Mouse (Mus musculus): Measurements from ENCODE around the gene Hpcal1. TPM values are rescaled to one million over a fixed set of nuclear protein-coding genes. Genes with fewer than 3 reads are reported as not detected.

The Hpcal1 gene
- total RNA-seq, 2 experiments from 2014 or later, result 23.2 to 25.2 TPM

DNA sequence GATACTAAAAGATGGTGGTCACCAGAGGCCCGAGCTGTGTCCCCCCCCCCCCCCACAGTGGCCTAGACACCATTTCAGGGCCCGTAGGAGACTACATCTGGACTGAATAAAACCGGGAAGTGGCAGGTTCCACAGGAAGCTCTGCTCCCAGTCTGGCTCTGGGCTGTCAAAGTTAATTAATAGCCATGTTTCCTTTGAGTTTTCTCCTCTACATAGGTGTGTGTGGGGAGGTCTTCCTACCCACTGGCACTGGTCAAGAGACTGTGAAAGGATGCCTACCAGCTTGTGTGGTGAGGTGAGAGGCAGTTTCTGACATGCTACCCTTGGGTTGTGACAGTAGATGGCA is 20.1 kb downstream of the Hpcal1 start:
- no peak for DNase-seq (ENCODE audit: low spot score in 2 of 2)

DNA sequence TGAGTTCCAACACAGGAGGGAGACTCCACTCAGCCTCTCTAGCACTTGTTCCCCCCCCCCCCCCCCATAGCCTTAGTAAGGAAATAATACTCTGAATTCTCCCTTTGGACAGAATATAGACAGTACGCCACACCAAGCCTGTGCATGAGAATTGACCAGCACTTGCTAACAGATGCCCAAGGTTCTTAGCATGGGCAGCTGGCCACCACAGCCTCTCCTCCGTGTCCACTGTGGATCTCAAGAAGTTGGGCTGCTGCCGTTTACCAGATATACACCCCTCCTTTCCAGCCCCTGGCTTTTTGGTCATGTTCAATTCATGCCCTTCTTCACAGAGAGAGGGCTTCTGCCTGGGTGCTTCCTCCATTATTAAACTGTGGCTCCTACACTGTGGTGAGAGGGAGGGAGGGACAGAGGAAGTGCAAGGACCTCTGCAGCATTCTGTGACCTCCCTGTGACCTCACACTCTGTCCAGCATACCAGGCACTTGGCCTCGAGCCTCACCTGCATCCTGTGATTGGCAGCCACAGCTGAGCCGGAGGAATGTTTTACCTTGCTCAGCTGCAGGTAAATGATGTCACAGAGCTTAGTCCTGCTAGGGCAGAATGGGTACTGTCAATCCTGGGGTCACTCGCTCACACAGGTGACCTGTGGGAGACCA is 21.2 kb downstream of the Hpcal1 start:
- DNase-seq (ENCODE audit: low spot score in 2 of 2), result no peak

DNA sequence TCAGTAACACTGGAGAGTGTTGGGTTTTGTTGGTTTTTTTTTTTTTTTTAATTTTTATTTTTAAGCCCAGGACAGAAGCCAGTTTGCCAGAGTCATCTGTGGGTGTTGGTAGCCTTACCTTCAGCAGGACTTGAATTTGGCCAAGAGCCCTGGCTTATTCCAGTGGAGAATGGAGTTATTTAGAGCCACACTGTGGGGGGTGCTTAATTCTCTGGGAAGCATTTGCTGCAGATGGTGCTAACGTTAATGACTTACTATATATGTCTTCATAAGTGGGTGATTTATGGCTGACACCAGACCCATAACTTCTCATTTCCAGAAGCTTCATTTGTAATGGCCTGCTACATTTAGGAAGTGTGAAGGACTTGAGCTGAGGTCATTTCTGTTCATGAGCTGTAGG is 21.9 kb downstream of the Hpcal1 start:
- DNase-seq (ENCODE audit: low spot score in 2 of 2), result no peak

DNA sequence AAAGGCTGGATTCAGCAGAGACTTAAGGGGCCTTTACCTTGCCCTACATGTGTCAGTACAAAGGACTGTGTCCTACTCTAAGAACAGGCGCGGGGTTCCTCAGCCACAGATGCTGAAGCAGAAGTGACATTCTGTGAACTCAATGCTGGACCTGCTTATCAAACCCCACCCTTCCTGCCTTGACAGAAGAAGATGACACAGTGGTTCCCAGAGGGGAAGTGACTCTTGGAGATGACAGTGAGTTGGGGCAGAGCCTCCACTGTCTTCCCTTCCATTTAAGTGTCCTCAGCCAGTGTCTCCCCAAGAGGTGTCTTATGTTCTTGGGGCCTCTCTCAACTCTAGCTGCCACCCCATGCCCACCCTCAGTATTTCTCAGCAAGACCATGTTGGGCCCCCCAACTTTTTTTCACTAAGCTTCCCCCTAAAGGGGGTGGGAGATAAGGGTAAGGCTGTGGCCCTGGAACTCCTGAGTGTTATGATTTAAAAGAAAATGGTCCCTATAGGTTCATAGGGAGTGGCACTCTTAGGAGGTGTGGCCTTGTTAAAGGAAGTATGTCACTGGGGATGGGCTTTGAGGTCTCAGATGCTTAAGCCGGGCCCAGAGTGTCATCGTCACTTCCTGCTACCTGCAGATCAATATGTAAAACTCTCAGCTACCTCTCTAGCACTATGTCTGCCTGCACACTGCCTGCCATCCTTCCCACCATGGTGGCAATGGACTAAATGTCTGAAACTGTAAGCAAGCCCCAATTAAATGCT is 25.2 kb downstream of the Hpcal1 start:
- DNase-seq (ENCODE audit: low spot score in 2 of 2), result no peak

DNA sequence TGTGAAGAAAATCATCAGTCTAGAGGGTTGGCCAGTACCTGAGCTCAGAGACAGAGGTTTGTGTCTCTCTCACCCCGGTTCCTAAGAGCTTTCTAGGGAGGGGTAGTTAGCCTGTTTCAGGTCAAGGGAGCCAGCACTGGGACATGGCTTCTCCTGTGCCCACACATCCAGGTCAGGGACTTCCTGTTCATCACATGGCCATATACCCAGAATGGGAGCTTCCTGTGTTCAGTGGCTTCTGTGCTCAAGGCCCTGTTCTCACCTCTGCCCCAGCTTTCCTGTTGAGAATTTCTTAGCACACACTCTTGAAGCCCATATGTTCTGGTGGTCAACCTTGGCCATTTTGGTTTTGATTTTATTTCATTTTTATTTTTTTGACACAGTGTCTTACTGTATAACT is 26.6 kb downstream of the Hpcal1 start:
- DNase-seq (ENCODE audit: low spot score in 2 of 2), result no peak

DNA sequence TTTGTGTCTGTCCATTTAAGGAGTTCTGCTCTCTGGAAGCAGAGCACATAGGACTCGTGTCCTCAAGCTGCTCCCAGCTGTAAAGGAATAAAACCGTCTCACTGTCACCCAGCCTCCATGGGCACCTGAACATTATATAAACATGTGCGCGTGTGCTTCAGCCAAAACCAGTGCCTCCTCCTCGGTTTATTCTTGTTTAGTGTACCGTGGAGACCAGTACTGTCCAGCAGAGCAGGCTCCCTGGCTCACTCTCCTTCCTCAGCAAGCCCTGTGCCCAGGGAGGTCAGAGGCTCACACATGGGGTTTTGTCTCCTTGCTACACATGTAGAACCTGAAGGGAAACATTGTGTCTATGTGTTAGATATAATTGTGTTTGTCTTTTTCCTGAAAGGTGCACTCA is 27.5 kb downstream of the Hpcal1 start:
- no peak for DNase-seq (ENCODE audit: low spot score in 2 of 2)

DNA sequence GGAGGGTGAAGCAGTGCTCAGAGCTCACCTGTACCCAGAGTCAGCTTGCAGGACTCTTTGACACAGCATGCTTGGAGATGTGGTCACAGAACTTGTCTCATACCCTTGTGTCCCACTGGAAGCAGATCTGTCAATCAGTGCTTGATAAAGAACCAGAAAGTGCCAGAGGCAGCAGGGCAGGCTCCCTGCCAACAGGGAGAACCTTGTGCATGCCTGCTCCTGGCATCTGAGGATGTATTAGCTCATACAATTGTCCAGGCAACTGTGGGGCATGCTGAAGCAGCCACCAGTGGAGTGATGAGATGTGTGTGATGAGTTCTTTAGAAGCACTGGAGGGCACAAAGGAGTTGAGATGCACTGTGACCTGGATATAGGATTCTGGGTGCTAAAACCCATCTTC is 30.4 kb downstream of the Hpcal1 start:
- no peak for DNase-seq (ENCODE audit: low spot score in 2 of 2)

DNA sequence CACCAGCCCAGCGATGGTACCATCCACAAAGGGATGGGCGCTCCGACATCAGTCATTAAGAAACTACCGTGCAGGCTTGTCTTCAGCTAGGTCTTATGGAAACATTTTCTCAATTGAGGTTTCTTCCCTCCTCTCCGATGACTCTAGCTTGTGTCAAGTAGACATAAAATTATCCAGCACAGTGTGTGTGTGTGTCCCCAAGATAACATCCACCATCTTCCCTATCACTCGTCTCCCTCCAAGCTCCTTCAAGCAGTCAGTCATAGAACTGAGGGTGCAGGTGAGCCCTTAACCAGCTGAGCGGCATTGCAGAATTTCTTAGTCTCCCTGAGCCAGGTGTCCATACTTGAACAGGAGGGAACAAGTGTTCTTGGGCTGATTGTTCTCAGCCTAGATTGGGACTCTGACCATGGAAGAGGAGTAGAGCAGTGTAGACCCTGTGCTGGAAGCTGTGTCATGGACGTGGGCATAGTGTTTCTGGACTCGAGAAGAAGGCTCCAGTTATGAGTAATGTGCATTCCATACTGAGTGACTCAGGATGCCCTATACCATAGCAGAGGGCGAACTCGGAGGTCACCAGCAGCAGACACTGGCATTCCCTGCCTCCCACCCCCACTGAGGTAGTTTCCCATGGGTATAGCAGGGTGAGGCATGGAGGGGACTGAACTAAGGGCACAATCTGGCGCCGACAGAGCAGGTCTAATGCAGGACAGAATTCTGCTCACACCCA is 32.0 kb downstream of the Hpcal1 start:
- no peak for DNase-seq (ENCODE audit: low spot score in 2 of 2)

DNA sequence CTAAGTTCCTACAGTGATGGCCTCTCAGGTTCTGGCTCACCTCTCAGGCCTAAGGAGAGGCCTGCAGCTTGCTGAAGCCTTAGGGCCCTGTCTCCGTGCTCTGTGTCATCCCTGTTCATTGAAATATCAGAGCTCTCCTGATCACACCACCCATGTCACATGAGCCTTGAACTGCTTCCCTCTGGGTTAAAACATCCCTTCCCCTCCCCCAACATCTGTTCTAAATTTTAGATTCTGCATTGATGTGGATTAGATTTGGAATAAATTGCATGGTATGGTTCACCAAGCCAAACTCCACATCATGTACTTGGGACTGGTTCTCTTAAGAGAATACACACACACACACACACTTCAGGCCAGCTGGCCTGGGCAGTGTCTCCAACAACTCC is 32.5 kb downstream of the Hpcal1 start:
- no peak for DNase-seq (ENCODE audit: low spot score in 2 of 2)

DNA sequence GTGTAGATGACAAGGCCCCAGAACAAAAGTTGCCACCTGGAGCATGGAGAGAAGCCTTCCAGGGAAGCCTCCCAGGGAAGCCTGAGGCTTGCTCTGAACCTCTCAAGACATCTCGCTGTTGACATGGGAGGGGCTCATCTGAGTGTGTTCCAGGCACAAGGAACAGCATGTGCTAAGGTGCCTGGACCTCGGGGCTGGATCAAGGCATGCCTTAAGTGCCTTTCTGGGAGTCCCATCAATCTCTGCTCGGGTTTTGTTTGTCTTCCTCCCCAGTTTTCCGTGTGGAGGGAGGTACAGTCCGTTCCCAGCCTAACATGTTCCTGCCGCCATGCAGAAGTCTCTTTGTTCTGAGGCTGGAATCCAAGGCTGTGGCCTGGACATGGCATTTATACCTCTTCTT is 33.3 kb downstream of the Hpcal1 start:
- no peak for DNase-seq (ENCODE audit: low spot score in 2 of 2)

DNA sequence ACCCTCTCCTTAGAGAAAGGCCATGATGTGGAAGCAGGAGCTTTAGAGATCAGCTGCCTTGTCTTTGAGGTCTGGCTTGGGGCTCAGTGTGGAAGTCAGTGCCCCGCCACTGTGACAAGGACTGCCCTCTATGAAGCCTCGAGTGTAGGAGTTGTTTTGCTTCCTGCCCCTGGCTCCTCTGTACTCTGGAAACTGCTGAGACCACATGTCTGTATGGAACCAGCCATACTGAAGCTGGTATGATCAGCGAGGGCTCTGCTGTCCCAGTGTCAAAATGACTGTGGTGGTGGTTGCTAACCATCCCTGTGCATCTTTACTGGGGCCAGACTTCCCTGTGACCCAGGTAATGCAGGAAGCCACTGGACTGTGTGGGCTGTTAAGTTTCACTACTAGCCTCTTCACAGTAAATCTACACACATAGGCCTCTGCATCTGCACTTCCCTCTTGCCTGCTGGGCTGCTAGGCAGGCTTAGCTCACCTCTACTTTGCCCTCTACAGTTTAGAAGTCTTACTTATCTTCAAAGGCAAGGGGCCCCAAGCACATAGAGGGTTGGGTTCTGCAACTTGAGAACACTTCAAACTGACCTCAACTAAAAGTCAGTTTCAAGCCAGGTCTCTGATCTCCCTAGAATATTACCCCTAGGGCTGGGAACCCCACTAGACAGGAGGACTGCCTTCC is 33.9 kb downstream of the Hpcal1 start:
- DNase-seq (ENCODE audit: low spot score in 2 of 2), result no peak

DNA sequence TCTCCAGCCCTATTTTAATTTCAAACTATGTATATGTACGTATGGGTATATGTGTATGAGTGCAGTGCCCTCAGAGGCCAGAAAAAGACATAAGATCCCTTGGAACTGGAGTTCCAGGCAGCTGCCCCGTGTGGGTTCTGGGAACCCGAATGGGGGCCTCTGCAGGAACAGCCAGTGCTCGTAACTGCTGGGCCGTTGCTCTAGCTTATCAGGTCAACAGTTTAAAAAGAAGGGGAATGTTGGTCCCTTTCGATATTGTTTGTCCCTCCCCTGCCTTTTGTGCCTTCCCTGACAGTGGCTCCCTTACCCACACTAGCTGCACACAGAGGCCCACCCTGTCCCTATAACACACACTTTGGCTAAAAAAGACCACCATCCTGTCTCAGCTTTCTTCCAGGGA is 34.9 kb downstream of the Hpcal1 start:
- DNase-seq (ENCODE audit: low spot score in 2 of 2), result no peak

DNA sequence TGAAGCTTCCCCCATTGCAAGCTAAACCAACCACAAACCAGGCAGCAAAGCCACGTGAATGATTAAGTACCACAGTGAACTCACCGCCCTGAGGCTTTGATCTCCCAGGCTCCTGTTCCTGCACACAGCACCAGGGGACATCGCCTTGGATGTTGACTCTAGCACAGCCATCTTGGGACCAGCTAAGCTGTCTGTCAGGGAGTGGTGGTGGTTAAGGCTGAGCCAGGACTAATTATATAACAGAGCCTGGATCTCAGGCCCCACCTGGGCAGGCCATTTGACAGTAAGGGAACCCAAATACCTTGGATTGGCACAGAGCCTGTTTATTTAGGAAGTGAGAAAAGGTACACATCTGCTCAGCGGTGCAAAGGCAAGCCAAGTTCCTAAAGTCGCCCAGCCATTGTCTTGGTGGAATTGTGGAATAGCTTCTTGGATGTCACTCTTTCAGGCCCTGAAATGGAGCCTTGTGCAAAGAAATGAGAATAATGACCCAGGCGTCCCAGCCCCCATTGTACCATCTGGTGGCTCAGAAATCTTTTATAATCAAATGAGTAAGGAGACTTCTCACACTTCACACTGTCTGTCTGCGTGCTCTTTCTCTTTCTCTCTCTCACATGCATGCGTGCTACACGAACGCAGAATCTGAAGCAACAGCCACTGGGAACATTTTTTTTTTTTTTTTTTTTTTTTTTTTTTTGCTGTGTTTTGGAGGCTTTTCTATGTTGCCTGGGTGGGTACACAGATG is 36.1 kb downstream of the Hpcal1 start:
- DNase-seq (ENCODE audit: low spot score in 2 of 2), result no peak

DNA sequence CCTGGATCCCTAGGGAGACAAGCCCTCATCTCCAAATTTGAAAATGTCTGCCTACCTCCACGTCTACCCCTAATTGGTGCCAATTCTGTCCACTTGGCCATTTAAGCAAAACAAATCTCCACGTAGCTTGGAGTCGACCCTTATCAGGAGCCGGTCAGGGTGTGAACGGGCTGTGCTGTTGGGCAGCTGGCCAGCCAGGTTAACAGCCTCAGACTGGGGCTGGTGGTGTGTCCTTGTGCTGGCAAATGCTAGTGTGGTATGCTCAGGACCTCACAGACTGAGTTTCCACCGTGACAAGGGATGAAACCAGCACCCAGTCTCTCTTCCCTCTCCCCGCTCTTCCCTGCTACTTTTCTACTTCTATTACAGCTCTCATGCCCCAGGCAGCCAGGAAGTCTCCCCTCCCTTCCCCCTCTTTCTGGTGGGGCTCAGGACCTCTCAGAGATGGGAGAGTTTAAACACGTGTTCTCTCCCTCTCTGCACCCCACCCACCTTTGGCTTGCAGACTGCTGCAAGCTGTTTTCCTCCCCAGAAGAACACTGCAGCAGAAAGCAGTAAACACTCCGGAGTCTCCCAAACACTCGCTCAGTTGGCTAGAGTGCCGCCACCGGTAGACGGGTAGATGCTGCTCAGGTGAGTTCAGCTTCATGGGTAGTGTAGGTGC is 37.2 kb downstream of the Hpcal1 start:
- no peak for DNase-seq (ENCODE audit: low spot score in 2 of 2)

DNA sequence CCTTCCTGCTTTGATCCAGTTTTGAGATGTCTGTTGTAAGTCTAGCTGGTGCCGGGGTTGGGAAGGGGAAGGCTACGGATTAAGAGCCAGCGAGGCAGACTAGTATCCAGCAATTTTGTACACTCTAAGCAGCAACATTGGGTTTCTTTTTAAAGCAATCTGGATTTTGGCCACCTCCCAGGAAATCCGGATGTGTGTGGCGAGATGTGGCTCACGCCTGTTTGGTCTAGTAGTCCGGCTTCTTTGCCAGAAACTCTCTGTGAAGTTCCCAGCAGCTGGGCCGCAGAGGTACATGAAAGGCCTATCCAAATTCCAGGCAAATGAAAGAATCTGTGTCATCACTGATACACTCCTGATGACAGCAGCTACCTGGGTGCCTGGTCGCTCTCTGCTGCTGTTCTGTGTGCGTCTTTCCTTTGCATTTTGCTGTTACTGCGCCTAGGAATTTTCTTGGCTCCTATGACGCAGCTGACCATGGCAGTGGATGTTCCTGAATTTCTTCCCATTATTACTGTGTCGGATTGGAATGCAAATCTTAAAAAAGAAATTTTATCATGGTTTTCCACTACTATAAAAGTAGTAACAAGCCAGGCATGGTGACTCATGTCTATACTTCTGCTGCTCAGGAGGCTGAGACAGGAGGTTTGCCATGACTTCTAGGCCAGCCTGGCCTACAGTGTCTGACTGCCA is 38.7 kb downstream of the Hpcal1 start:
- DNase-seq (ENCODE audit: low spot score in 2 of 2), result no peak

DNA sequence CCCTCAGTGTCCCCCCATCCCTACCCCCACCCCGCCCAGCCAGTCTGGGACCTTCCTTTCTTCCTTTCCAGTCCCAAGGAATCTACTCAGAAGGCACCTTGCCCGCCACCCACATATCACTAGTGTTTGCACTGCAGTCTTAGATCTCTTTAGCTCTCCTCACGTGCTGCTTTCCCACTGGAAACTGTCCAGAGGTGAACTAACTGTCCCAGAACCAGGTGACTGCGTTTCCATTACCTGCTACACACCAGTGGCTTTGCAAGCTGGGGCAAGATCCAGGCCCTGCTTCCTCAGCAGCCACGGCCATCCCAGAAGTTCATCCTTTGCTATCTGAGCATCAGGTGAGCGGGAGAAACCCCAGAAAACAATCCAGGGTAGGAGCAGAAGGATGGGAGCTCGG is 41.4 kb downstream of the Hpcal1 start:
- DNase-seq (ENCODE audit: low spot score in 2 of 2), result no peak

DNA sequence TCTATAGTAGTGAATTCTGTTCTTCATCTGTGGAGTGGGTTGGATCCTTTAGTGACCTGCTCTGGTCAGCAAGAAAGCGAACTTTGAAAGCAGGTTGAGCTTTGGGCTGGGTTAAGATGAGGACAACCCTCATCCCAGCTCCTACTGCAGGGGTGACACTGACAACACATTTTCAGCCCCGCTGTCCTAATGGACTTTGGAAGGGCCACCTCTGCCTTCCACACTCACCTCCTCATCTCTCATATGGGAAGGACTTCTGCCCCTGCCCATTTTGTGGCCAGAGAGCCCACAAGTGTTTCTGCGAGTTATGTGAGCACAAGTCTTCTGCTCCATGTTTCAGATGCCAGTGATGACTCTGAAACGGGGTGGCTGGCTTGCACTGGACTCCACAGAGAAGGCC is 41.9 kb downstream of the Hpcal1 start:
- no peak for DNase-seq (ENCODE audit: low spot score in 2 of 2)

DNA sequence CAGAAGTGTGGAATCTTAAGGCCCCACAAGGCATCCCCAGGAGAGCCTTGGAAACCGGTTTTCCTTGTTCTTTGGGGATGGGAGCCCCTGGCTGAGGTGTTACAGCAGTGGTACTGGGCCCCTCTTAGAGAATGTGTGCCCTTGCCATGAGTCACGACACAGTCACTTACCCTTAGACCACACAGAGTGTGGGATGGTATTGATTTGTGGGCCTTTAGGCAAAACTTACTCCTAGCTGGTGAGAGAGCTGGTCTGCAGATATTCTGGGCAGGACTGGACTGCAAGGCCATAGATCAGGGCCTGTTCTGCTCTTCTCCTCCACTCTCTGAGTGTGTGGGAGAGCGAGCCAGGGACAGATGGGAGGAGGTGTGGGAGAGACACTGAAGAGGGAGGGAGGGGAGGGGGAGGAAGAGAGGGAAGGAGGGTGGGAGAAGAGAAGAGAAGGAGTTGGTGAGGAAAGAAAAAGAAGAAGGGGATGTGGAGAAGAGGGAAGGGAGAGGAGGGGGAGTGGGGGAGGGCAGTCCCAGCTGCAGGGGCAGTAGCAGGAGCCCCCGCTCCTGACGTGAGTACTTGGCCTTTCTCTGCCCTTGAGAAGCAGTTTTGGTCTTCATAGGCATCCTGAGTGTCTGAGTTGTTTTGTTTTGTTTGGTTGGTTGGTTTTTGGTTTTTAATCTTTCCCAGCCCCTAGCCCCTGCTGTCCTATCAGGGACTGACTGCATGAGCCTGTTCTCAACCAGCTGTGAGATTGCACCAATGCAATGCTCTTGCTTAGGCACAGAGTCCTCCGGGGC is 42.7 kb downstream of the Hpcal1 start:
- DNase-seq (ENCODE audit: low spot score in 2 of 2), result no peak

DNA sequence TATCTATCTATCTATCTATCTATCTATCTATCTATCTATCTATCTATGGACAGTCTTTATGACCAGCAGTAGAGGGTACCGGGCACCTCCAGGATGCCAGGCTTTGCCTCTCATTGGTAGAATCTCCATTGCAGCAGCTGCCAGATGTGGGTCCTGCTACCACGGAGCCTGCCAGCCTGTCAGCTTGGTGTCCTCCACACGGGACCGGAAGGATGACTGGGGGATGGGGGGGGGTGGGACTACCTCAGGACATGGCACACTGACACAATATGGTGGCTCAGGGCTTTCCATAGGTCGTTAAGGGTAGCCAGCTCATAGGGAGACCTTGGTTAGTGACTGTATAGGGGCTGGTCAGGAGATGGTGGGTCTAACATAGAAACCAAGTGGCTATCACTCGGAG is 45.7 kb downstream of the Hpcal1 start:
- DNase-seq (ENCODE audit: low spot score in 2 of 2), result no peak

Data from adrenal gland, adult 18-20 months (tissue).